Mouse (Mus musculus): ENCODE measurements around the gene Ddah1. TPM values are rescaled to one million over a fixed set of nuclear protein-coding genes. Genes with fewer than 3 reads are reported as not detected.
A peak's percentile ranks its signal among the peaks of the same experiment; 100 is the strongest.

The Ddah1 gene
- polyA plus RNA-seq, 1 experiment, result 0.55 TPM

- no peaks in the 10 kb centered on the region for H3K36me3 ChIP-seq (ENCODE audit: control insufficient read depth, insufficient read depth, low read length)
- no peaks in the 10 kb centered on the region for H3K27me3 ChIP-seq (ENCODE audit: control insufficient read depth, insufficient read depth, low read length)
- 91% methylated on average over 7 of the region's 7 CpGs for WGBS
- no peak overlapping the region for H3K27ac ChIP-seq (ENCODE audit: insufficient read depth, low read length)
- DNase-seq (ENCODE audit: low read depth in 1 of 2, low spot score in 2 of 2), result no peak
- TF ChIP-seq POLR2A (IDR thresholded peaks at IDR 0.05; ENCODE audit: low read depth, low read length) (no peak), CTCF (IDR thresholded peaks at IDR 0.05; ENCODE audit: extremely low read depth, insufficient read depth, insufficient read length, insufficient replicate concordance) (no peak)
- H3K4me1 ChIP-seq (ENCODE audit: control insufficient read depth, insufficient read depth, insufficient read length), result no peaks in the 10 kb centered on the region
- H3K4me3 ChIP-seq (ENCODE audit: extremely low read depth, insufficient read depth, insufficient read length), result no peak overlapping the region
Observed at GRCm38 (mm10) chr3:145789114-145789513, 30.6 kb downstream of the Ddah1 start.

GRCm38 (mm10) chr3:145790233-145790632 is 31.8 kb downstream of the Ddah1 start:
- no peak for DNase-seq (ENCODE audit: low read depth in 1 of 2, low spot score in 2 of 2)
- WGBS, result 87% methylated on average over 3 of the region's 3 CpGs

GRCm38 (mm10) chr3:145790709-145791108 is 32.2 kb downstream of the Ddah1 start:
- Histone ChIP-seq H3K4me3 (ENCODE audit: extremely low read depth, insufficient read depth, insufficient read length) (no peak overlapping the region), H3K36me3 (ENCODE audit: control insufficient read depth, insufficient read depth, low read length) (no peaks in the 10 kb centered on the region), H3K27me3 (ENCODE audit: control insufficient read depth, insufficient read depth, low read length) (no peaks in the 10 kb centered on the region), H3K27ac (ENCODE audit: insufficient read depth, low read length) (no peak overlapping the region), H3K4me1 (ENCODE audit: control insufficient read depth, insufficient read depth, insufficient read length) (no peaks in the 10 kb centered on the region)
- 95% methylated on average over 4 of the region's 4 CpGs for WGBS
- no peak for DNase-seq (ENCODE audit: low read depth in 1 of 2, low spot score in 2 of 2)
- TF ChIP-seq POLR2A (IDR thresholded peaks at IDR 0.05; ENCODE audit: low read depth, low read length) (no peak), CTCF (IDR thresholded peaks at IDR 0.05; ENCODE audit: extremely low read depth, insufficient read depth, insufficient read length, insufficient replicate concordance) (no peak)

More at GRCm38 (mm10) chr3:145790233-145790632, 31.8 kb downstream of the Ddah1 start:
- no peaks in the 10 kb centered on the region for H3K27me3 ChIP-seq (ENCODE audit: control insufficient read depth, insufficient read depth, low read length)
- H3K4me1 ChIP-seq (ENCODE audit: control insufficient read depth, insufficient read depth, insufficient read length), result no peaks in the 10 kb centered on the region
- no peak overlapping the region for H3K4me3 ChIP-seq (ENCODE audit: extremely low read depth, insufficient read depth, insufficient read length)
- TF ChIP-seq POLR2A (IDR thresholded peaks at IDR 0.05; ENCODE audit: low read depth, low read length), result no peak
- no peak for TF ChIP-seq CTCF (IDR thresholded peaks at IDR 0.05; ENCODE audit: extremely low read depth, insufficient read depth, insufficient read length, insufficient replicate concordance)
- no peak overlapping the region for H3K27ac ChIP-seq (ENCODE audit: insufficient read depth, low read length)
- H3K36me3 ChIP-seq (ENCODE audit: control insufficient read depth, insufficient read depth, low read length), result no peaks in the 10 kb centered on the region

DNA sequence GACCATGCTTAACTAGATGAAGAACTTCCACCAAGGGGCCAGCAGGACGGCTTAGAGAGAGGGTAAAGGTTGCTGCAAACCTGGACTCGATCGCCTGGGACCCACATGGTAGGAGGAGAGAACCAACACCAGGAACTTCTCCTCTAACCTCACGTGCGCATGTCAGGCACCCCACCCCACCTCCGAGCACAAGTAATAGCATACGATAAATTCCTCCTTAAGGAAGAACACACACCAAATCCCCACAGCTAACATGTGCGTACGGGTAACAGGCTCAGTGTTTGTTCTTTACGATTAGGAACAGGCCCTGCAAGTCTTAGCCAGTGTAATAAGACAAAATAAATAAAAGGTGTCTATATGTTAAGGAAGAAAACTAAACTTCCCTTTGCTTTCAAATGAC is 35.9 kb downstream of the Ddah1 start:
- Histone ChIP-seq H3K4me3 (ENCODE audit: extremely low read depth, insufficient read depth, insufficient read length) (no peak overlapping the region), H3K27ac (ENCODE audit: insufficient read depth, low read length) (no peak overlapping the region), H3K36me3 (ENCODE audit: control insufficient read depth, insufficient read depth, low read length) (no peaks in the 10 kb centered on the region), H3K4me1 (ENCODE audit: control insufficient read depth, insufficient read depth, insufficient read length) (no peaks in the 10 kb centered on the region), H3K27me3 (ENCODE audit: control insufficient read depth, insufficient read depth, low read length) (no peaks in the 10 kb centered on the region)
- TF ChIP-seq POLR2A (IDR thresholded peaks at IDR 0.05; ENCODE audit: low read depth, low read length) (no peak), CTCF (IDR thresholded peaks at IDR 0.05; ENCODE audit: extremely low read depth, insufficient read depth, insufficient read length, insufficient replicate concordance) (no peak)
- DNase-seq (ENCODE audit: low read depth in 1 of 2, low spot score in 2 of 2), result no peak
- WGBS, result 90% methylated on average over 10 of the region's 10 CpGs

DNA sequence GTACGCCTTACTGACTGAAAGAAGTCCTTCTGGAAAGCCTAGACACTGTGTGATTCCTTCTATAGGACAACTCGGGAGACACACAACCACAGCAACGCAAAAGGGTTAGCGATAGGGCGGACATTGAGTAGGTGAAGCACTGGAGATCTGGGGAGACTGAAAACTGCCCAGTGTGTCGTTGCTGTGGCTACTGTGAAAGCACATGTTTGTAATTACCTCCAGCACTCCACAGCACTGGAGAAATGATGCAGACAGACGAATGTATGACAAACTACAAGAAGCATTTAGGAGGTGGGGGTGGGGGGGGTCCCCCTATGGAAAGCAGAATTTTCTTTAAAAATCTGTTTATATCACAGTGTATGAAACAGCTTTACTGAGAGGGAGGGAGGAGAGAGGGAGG is 37.4 kb downstream of the Ddah1 start:
- WGBS, result 77% methylated on average over 7 of the region's 7 CpGs

GRCm38 (mm10) chr3:145798042-145798441 is 39.6 kb downstream of the Ddah1 start:
- TF ChIP-seq CTCF (IDR thresholded peaks at IDR 0.05; ENCODE audit: extremely low read depth, insufficient read depth, insufficient read length, insufficient replicate concordance) (no peak), POLR2A (IDR thresholded peaks at IDR 0.05; ENCODE audit: low read depth, low read length) (no peak)
- no peaks in the 10 kb centered on the region for H3K27me3 ChIP-seq (ENCODE audit: control insufficient read depth, insufficient read depth, low read length)
- DNase-seq (ENCODE audit: low read depth in 1 of 2, low spot score in 2 of 2), result no peak
- no peak overlapping the region for H3K27ac ChIP-seq (ENCODE audit: insufficient read depth, low read length)
- no peaks in the 10 kb centered on the region for H3K36me3 ChIP-seq (ENCODE audit: control insufficient read depth, insufficient read depth, low read length)
- no peak overlapping the region for H3K4me3 ChIP-seq (ENCODE audit: extremely low read depth, insufficient read depth, insufficient read length)
- no peaks in the 10 kb centered on the region for H3K4me1 ChIP-seq (ENCODE audit: control insufficient read depth, insufficient read depth, insufficient read length)
- WGBS, result 84% methylated on average over 10 of the region's 10 CpGs

More for the DNA sequence above, 37.4 kb downstream of the Ddah1 start:
- H3K4me1 ChIP-seq (ENCODE audit: control insufficient read depth, insufficient read depth, insufficient read length), result no peaks in the 10 kb centered on the region
- no peak overlapping the region for H3K4me3 ChIP-seq (ENCODE audit: extremely low read depth, insufficient read depth, insufficient read length)
- H3K27ac ChIP-seq (ENCODE audit: insufficient read depth, low read length), result no peak overlapping the region
- DNase-seq (ENCODE audit: low read depth in 1 of 2, low spot score in 2 of 2), result no peak
- H3K36me3 ChIP-seq (ENCODE audit: control insufficient read depth, insufficient read depth, low read length), result no peaks in the 10 kb centered on the region
- no peaks in the 10 kb centered on the region for H3K27me3 ChIP-seq (ENCODE audit: control insufficient read depth, insufficient read depth, low read length)
- TF ChIP-seq POLR2A (IDR thresholded peaks at IDR 0.05; ENCODE audit: low read depth, low read length) (no peak), CTCF (IDR thresholded peaks at IDR 0.05; ENCODE audit: extremely low read depth, insufficient read depth, insufficient read length, insufficient replicate concordance) (no peak)

DNA sequence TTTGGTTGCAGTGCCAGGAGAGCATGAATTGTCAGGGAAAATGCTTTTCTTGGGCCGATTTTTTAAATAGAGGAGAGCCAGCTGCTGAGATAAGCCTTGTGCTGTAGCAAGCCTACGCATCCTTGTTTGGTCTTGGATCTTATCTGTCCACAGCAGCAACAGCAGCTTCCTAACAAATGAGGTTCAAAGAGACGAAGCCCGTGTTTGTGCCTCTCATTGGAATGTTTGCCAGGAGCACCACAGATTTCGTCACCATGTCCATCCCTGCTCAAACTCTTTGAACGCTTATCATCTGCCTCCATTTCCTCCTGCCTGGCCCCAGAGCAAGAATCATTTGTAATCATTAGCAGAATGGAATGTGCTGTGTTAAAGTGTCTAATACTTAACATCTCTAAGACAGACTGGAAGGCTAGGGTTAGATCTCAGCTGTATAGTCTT is 40.3 kb downstream of the Ddah1 start:
- H3K4me1 ChIP-seq (ENCODE audit: control insufficient read depth, insufficient read depth, insufficient read length), result no peaks in the 10 kb centered on the region
- 48% methylated on average over 6 of the region's 6 CpGs for WGBS
- H3K4me3 ChIP-seq (ENCODE audit: extremely low read depth, insufficient read depth, insufficient read length), result no peak overlapping the region
- no peaks in the 10 kb centered on the region for H3K36me3 ChIP-seq (ENCODE audit: control insufficient read depth, insufficient read depth, low read length)
- no peak for DNase-seq (ENCODE audit: low read depth in 1 of 2, low spot score in 2 of 2)
- 0 out of 2 replicates have a peak overlapping the region, but pooled peaks have one; percentile 4 for H3K27ac ChIP-seq (ENCODE audit: insufficient read depth, low read length)
- H3K27me3 ChIP-seq (ENCODE audit: control insufficient read depth, insufficient read depth, low read length), result no peaks in the 10 kb centered on the region
- TF ChIP-seq CTCF (IDR thresholded peaks at IDR 0.05; ENCODE audit: extremely low read depth, insufficient read depth, insufficient read length, insufficient replicate concordance) (no peak), POLR2A (IDR thresholded peaks at IDR 0.05; ENCODE audit: low read depth, low read length) (no peak)

Data from spleen, adult 2 months (tissue).